Mouse (Mus musculus) gastrocnemius, adult 18-20 months (tissue): Measurements from ENCODE around the gene Gm20715. TPM values are rescaled to one million over a fixed set of nuclear protein-coding genes. Genes with fewer than 3 reads are reported as not detected.
"Not testable (repeated sequence)": the region's sequence is repeated elsewhere in the genome, so short reads cannot be mapped to it uniquely, and the experiment has no call there.

Experiments
- DNase-seq: peaks from one replicate; pipeline ENCODE4 v3.0.0; 2021; ENCODE audit warnings: low spot score
- total RNA-seq, 2 experiments: library from RNA; stranded (reverse); gene quantifications; 2 replicates each; pipeline ENCODE4 v1.2.3; 2021

Gene Gm20715
- total RNA-seq, 2 experiments from 2014 or later = not detected

GRCm38 (mm10) chr7:6429381-6429780, 19.3 kb downstream of the Gm20715 start:
- no peak for DNase-seq

- DNase-seq = no peak
Measured at GRCm38 (mm10) chr7:6430342-6430741, 20.3 kb downstream of the Gm20715 start.

DNA sequence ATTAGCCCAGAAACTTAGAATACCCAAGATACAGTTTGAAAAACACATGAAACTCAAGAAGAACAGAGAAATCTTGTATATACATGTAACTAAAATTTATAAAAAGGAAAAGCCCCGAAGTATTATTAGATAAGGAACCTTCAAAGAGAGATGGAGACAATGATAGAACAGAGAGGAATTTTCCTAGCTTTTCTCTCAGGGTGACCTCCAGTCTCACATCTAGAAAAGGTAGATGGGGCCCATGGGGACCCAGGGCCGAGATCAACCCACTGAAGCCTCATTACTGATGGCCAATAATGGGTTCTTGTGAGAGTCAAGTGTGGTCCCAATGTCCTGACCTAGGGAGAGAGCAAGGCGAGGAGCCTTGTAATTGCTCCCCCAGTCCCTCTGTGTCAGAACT, 28.3 kb downstream of the Gm20715 start, which contains the start of gene Olfr1344:
Olfr1344 (plus strand) TSS at position 301 of the 400 bp plus-strand sequence.
- DNase-seq = no peak

GRCm38 (mm10) chr7:6441173-6441572, 31.1 kb downstream of the Gm20715 start:
- no peak for DNase-seq

GRCm38 (mm10) chr7:6447771-6448170, 37.7 kb downstream of the Gm20715 start:
- no peak for DNase-seq

DNA sequence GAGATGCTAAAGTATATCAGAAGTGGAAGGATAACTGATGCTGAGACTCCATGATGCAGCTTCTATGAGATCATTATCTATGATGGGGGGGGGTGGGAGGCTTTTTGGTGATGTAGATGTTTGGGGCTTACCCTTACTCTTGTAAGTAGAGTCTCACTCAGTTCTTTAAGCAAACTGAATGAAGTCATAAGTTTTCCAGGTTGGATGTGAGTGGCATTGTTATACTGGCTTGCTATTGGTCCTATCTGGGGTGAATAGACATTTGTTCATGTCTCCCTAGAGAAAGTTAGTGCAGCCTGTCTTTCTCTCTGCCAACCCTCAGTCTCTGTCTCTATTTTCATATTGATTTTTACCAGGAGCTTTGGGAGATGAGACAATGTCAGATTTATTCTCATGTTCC, 45.8 kb downstream of the Gm20715 start, which contains the start of gene Olfr1336:
Olfr1336 (plus strand) TSS at position 301 of the 400 bp plus-strand sequence.
- DNase-seq = no peak

- DNase-seq = no peak
Measured at GRCm38 (mm10) chr7:6456399-6456798, 46.3 kb downstream of the Gm20715 start.

- DNase-seq = no peak
Measured at GRCm38 (mm10) chr7:6466951-6467350, 56.9 kb downstream of the Gm20715 start, which contains the start of gene Olfr1346. Gene Olfr1346 (plus strand): TSS chr7:6467101.

DNA sequence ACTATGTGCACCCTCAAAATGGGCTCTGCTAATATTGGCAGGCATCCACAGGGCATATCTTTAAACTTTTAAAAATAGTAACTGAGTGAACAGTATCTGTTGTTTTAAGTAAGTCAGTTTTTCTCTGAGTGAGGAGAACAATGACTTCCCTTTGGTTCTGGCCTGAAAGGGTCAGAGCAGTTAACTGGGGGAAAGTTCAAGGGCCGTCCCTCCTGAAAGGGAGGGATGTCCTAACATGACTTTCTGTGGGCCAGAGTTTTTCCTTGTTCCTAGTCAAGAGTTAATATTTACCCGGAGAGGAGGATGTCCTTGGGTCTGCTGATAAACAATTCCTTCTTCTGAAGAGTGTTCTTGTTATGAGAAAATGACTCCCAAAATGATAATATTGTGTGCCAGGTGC, 67.6 kb downstream of the Gm20715 start:
- DNase-seq = not testable (repeated sequence)

DNA sequence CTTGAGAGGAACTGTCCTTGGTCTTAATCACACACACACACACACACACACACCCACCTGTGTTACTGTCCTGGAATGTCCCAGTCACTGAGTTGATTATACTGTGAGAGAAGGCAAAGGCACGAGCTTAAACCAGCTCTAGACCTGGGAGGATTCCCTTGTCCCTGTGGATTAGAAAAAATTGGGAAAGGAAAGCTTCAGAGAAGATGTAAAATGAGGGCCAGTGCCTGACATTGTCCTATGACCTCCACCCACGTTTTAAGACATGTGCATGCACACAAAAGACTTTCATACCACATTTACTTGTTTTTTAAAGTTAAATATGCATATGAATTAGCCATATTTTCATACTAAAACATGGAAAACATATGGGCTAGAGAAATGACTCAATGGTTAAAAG, 76.8 kb downstream of the Gm20715 start, which contains the start of gene Olfr5:
Olfr5 (minus strand) TSS at position 101 of the 400 bp plus-strand sequence.
- no peak for DNase-seq

Other genes with a start within 250 kb of the Gm20715 start
- 10 to 100 TPM in 1 of 2 experiments, 1 to 10 TPM in 1; 6.3 to 10.0 TPM for gene Zfp444, start 238.1 kb upstream of the Gm20715 start, total RNA-seq
- gene Galp, start 213.2 kb upstream of the Gm20715 start, total RNA-seq = not detected
- gene Zscan5b, start 188.0 kb upstream of the Gm20715 start, total RNA-seq = not detected
- not detected for gene Epp13, start 157.6 kb upstream of the Gm20715 start, total RNA-seq
- 1 to 10 TPM; 3.3 to 4.2 TPM for gene Zfp667, start 123.7 kb upstream of the Gm20715 start, total RNA-seq
- under 1 TPM; 0.43 to 0.50 TPM for gene Zfp583, start 79.0 kb upstream of the Gm20715 start, total RNA-seq
- under 1 TPM; 0.32 to 0.45 TPM for gene Gm3854, start 66.5 kb upstream of the Gm20715 start, total RNA-seq
- 1 to 10 TPM; 1.8 to 2.5 TPM for gene Zfp78, start 47.0 kb upstream of the Gm20715 start, total RNA-seq
- 1 to 10 TPM in 1 of 2 experiments, under 1 TPM in 1; 0.90 to 1.0 TPM for gene Zfp28, start 27.0 kb upstream of the Gm20715 start, total RNA-seq
- under 1 TPM; 0.12 to 0.16 TPM for gene Smim17, start 11.6 kb upstream of the Gm20715 start, total RNA-seq
- gene Olfr1344, start 28.4 kb downstream of the Gm20715 start, total RNA-seq = not detected
- not detected for gene Olfr1336, start 45.9 kb downstream of the Gm20715 start, total RNA-seq
- gene Olfr1346, start 56.8 kb downstream of the Gm20715 start, total RNA-seq = not detected
- not detected for gene Olfr5, start 76.7 kb downstream of the Gm20715 start, total RNA-seq
- not detected for gene Olfr1347, start 89.5 kb downstream of the Gm20715 start, total RNA-seq
- gene Olfr1348, start 98.5 kb downstream of the Gm20715 start, total RNA-seq = not detected
- not detected for gene Olfr1349, start 112.7 kb downstream of the Gm20715 start, total RNA-seq
- not detected for gene Olfr1350, start 154.6 kb downstream of the Gm20715 start, total RNA-seq